Mouse (Mus musculus) myocyte (in vitro differentiated cells): Measurements from ENCODE around the gene Parvg. TPM values are rescaled to one million over a fixed set of nuclear protein-coding genes. Genes with fewer than 3 reads are reported as not detected.

Experiments
- H3K27me3 ChIP-seq: one replicate; pipeline ENCODE4 v1.6.1; 2011; ENCODE audit not compliant: control insufficient read depth, insufficient read depth, insufficient read length
- H3K36me3 ChIP-seq: one replicate; pipeline ENCODE4 v1.6.1; 2011; ENCODE audit not compliant: control insufficient read depth, insufficient read depth
- H3K4me2 ChIP-seq: one replicate; pipeline ENCODE4 v1.6.1; 2011; ENCODE audit warnings: low read depth, control low read depth
- H3K4me3 ChIP-seq: one replicate; pipeline ENCODE4 v1.5.1; 2011; ENCODE audit warnings: mild to moderate bottlenecking, control low read depth, moderate library complexity
- H3K79me2 ChIP-seq: one replicate; pipeline ENCODE4 v1.6.1; 2011; ENCODE audit not compliant: control insufficient read depth, insufficient read depth
- H3ac ChIP-seq: one replicate; pipeline ENCODE4 v1.6.1; 2011; ENCODE audit not compliant: control insufficient read depth, insufficient read length
- CEBPB ChIP-seq: IDR thresholded peaks from 2 replicates; pipeline ENCODE4 v1.6.1; 2011; ENCODE audit warnings: mild to moderate bottlenecking, moderate library complexity; ENCODE audit not compliant: poor library complexity, insufficient read depth, severe bottlenecking
- E2F4 ChIP-seq: IDR thresholded peaks from one replicate; pipeline ENCODE4 v1.6.1; 2011; ENCODE audit warnings: mild to moderate bottlenecking, control low read depth, moderate library complexity; ENCODE audit not compliant: insufficient read depth
- MAX ChIP-seq: IDR thresholded peaks from one replicate; pipeline ENCODE4 v1.6.1; 2011; ENCODE audit warnings: low read depth, mild to moderate bottlenecking, control low read depth
- MYOD1 ChIP-seq, 3 experiments: IDR thresholded peaks; one replicate each; pipeline ENCODE4 v1.6.1; 2011; ENCODE audit warnings: control low read depth in 2 of 3, low read depth in 2 of 3, mild to moderate bottlenecking in 2 of 3, moderate library complexity in 1 of 3; ENCODE audit not compliant: insufficient read length in 2 of 3, control insufficient read depth in 1 of 3
- MYOG ChIP-seq, 3 experiments: IDR thresholded peaks; one replicate each; pipeline ENCODE4 v1.6.1; 2011; ENCODE audit warnings: control low read depth in 2 of 3, low read depth in 2 of 3, mild to moderate bottlenecking in 2 of 3; ENCODE audit not compliant: insufficient read length in 2 of 3, control insufficient read depth in 1 of 3, insufficient read depth in 1 of 3
- POLR2A ChIP-seq: IDR thresholded peaks from one replicate; pipeline ENCODE4 v1.6.1; 2011; ENCODE audit warnings: low read depth, mild to moderate bottlenecking, control low read depth, moderate library complexity; ENCODE audit not compliant: insufficient read length
- POLR2AphosphoS2 ChIP-seq: IDR thresholded peaks from one replicate; pipeline ENCODE4 v1.6.1; 2011; ENCODE audit warnings: low read depth, control low read depth; ENCODE audit not compliant: insufficient read length
- REST ChIP-seq: IDR thresholded peaks from one replicate; pipeline ENCODE4 v1.6.1; 2011; ENCODE audit warnings: mild to moderate bottlenecking, control low read depth, moderate library complexity; ENCODE audit not compliant: insufficient read depth, insufficient read length
- SRF ChIP-seq: IDR thresholded peaks from one replicate; pipeline ENCODE4 v1.6.1; 2011; ENCODE audit warnings: low read depth; ENCODE audit not compliant: control insufficient read depth, insufficient read length
- TCF12 ChIP-seq: IDR thresholded peaks from one replicate; pipeline ENCODE4 v1.6.1; 2011; ENCODE audit warnings: mild to moderate bottlenecking, control low read depth; ENCODE audit not compliant: poor library complexity, insufficient read depth, severe bottlenecking
- TCF3 ChIP-seq: IDR thresholded peaks from one replicate; pipeline ENCODE4 v1.6.1; 2011; ENCODE audit warnings: low read depth, control low read depth; ENCODE audit not compliant: insufficient read length
- USF1 ChIP-seq: IDR thresholded peaks from one replicate; pipeline ENCODE4 v1.6.1; 2011; ENCODE audit warnings: low read depth, mild to moderate bottlenecking, control low read depth, moderate library complexity
- polyA plus RNA-seq: library from polyadenylated mRNA; unstranded; fragments of >200 nt; fragmentation: generic; extraction: Trizol; gene quantifications from one replicate; pipeline ENCODE4 v1.2.1, GENCODE M21; 2012; ENCODE audit warnings: missing spikeins

The Parvg gene
- polyA plus RNA-seq, 1 experiment: 0.95 TPM

DNA sequence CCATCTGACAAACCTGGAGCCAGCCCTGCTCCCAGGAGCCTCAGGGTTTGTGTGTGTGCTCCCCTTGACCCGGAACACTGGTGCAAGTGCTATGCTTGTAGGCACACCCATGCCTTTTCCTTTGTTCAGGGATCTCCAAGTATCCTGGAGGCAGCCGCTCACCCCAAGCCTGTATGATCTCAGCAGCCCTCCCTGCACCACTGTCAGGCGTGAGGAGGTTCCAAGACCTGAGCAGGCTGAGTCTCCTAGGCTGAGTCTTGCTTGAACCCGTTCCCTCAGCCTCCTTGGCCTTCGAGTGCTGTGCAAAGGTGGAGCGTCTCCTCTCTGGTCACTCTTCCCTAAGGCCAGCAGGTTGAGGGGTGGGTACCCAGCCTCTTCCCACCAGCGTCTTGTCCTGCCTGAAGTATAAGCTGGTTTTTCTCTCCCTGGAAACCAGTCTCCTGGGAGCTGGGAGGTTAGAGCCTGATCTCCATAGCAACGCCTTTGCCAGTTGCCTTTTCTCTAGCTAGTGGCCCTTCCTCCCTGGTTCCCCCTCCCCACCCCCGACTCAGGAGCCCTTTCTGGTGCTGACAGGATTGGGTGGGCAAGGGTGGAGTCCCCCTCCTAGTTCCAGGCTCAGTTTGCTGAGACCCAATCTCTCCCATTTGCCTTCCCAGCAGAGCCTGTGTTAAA, 24.0 kb upstream of the Parvg start:
- Histone ChIP-seq H3K36me3 (peaks cover 16% of the 10 kb centered on the region), H3K4me2 (no peak overlapping the region), H3K4me3 (no peak overlapping the region), H3K79me2 (no peaks in the 10 kb centered on the region), H3ac (no peak overlapping the region), H3K27me3 (no peaks in the 10 kb centered on the region)
- TF ChIP-seq MYOG (IDR thresholded peaks at IDR 0.05; ENCODE audit: control insufficient read depth in 1 of 3, insufficient read depth in 1 of 3, insufficient read length in 2 of 3, low read depth in 2 of 3) (no peak), MYOD1 (IDR thresholded peaks at IDR 0.05; ENCODE audit: control insufficient read depth in 1 of 3, insufficient read length in 2 of 3, low read depth in 2 of 3) (no peak), MAX (no peak), E2F4 (no peak), USF1 (no peak), REST (no peak), POLR2A (no peak)

DNA sequence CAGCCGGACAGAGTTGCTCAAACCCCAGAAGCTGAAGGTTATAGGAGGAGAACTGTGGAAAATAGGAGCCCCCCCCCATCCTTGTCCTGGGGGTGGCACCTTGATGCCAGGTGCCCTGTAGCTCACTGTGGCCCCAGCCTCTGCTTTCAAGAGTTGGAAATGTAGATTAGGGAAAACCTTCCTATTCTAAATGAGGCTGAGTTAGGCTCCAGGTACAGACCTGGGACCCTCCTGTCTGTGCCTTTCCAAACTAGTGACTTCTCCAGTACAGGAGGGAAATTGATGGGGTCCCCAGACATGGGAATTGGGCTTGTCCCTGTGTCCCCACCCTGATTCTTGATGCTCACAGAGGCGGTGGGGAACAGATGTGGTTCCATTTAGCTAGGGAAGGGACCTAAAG, 23.2 kb upstream of the Parvg start:
- H3K79me2 ChIP-seq: no peaks in the 10 kb centered on the region
- no peak overlapping the region for H3ac ChIP-seq
- H3K4me2 ChIP-seq: no peak overlapping the region
- no peak overlapping the region for H3K4me3 ChIP-seq
- TF ChIP-seq MAX (no peak), E2F4 (no peak), POLR2AphosphoS2 (no peak), REST (no peak), MYOG (IDR thresholded peaks at IDR 0.05; ENCODE audit: control insufficient read depth in 1 of 3, insufficient read depth in 1 of 3, insufficient read length in 2 of 3, low read depth in 2 of 3) (no peak), SRF (no peak), CEBPB (no peak), TCF3 (no peak), MYOD1 (IDR thresholded peaks at IDR 0.05; ENCODE audit: control insufficient read depth in 1 of 3, insufficient read length in 2 of 3, low read depth in 2 of 3) (no peak)
- H3K27me3 ChIP-seq: no peaks in the 10 kb centered on the region
- peaks cover 23% of the 10 kb centered on the region for H3K36me3 ChIP-seq

DNA sequence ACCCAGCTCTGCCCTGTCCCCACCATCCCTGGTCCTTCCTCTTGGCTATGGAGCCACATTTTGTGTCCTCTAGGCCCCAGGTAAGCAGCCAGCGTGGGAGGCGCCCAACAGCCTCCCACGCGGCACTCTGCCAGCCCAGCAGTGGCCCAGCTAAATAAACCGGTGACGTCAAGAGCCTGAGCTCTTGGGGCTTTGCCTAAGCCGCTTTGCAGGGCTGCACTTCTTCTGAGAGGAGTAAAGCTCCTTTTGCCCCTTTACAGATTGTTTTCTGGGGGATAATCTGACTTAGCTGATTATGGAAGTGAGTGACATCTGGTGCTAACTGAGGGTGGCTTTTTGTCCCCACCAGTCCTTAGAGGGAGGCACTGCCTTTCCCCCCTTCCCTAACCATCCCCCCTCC, 22.8 kb upstream of the Parvg start:
- no peak for TF ChIP-seq MYOG (IDR thresholded peaks at IDR 0.05; ENCODE audit: control insufficient read depth in 1 of 3, insufficient read depth in 1 of 3, insufficient read length in 2 of 3, low read depth in 2 of 3)
- no peak for TF ChIP-seq POLR2AphosphoS2
- TF ChIP-seq CEBPB: no peak
- H3K4me3 ChIP-seq: no peak overlapping the region
- peaks cover 20% of the 10 kb centered on the region for H3K36me3 ChIP-seq

DNA sequence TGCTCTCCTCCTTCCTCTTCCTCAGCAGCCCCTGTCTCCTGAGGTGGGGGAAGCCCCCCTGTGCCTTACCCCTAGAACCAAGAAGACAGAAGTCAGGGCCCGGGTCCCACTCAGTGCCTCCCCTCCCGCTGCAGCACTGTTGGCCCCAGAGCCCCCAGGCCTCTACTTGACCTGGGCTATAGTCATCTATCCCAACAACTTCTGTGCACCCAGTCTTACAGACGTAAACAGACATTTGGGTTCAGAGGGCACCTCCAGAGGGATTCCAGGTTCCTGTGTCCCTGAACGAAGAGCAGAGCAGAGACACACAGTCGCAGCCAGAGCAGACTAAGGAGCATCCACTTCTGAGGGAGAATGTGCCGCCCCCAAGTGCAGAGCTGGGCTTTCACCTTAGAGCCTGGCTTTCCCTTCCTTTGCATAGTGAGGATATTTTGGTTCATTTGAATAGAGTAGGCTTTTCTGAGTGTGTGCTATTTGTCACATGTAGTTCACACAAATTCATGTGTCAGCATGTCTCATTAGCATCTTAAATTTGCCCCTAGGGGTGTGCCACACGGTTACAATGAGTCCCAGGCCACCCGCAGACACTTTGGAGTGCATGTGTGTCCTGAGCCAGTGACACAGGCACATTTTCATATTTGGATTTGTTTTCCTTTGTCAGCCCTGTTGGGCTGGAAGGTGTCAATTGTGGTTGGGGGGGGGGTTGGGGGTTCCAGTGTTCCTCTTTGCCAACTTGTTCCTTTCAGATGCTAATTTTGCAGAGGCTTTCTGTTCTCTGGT, 22.0 kb upstream of the Parvg start:
- Histone ChIP-seq H3K36me3 (peaks cover 17% of the 10 kb centered on the region), H3K79me2 (no peaks in the 10 kb centered on the region), H3K4me3 (no peak overlapping the region), H3K27me3 (no peaks in the 10 kb centered on the region), H3K4me2 (no peak overlapping the region), H3ac (no peak overlapping the region)
- TF ChIP-seq MAX (no peak), MYOD1 (IDR thresholded peaks at IDR 0.05; ENCODE audit: control insufficient read depth in 1 of 3, insufficient read length in 2 of 3, low read depth in 2 of 3) (no peak), POLR2AphosphoS2 (no peak)

More for the DNA sequence above, 22.8 kb upstream of the Parvg start:
- H3K27me3 ChIP-seq: no peaks in the 10 kb centered on the region
- H3ac ChIP-seq: no peak overlapping the region
- H3K4me2 ChIP-seq: no peak overlapping the region
- H3K79me2 ChIP-seq: no peaks in the 10 kb centered on the region

DNA sequence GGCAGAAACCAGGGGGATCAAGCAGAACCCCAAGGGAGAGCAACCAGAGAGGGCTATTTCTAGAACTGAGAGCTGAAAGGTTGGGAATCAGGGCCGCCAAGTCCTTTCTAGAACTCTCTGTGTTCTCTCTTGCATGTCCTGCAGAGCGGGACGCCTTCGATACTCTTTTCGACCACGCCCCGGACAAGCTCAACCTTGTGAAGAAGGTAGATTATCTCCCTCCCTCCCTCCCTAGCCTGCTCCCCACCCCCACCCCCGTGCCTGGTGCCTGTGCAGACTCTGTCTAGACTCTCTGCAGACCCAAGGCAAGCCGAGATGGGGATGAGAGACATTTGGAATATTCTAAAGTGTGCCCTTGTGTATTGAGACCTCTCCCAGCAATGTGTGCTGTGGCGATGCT, 20.6 kb upstream of the Parvg start:
- Histone ChIP-seq H3K27me3 (no peaks in the 10 kb centered on the region), H3K4me3 (no peak overlapping the region), H3K79me2 (no peaks in the 10 kb centered on the region), H3ac (no peak overlapping the region), H3K4me2 (no peak overlapping the region), H3K36me3 (peaks cover 17% of the 10 kb centered on the region)
- no peak for TF ChIP-seq TCF12
